Comparison of ENCODE assay signal across 18 mouse cellular contexts in the genomic region with DNA sequence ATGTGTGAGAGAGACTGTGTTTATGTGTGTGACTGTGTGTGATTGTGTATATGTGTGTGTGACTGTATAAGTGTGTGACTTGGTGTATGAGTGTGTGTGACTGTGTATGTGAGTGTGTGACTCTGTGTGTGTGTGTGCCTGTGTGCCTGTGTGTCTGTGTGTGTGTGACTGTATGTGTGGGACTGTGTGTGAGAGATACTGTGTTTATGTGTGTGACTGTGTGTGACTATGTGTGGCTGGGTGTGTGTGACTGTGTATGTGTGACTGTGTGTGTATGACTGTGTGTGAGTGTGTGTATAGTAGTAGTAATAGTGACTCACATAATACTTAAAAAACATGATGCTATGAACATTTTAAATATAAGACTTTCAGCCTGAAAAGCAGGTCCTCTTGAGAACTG. TPM values are rescaled to one million over a fixed set of nuclear protein-coding genes. Genes with fewer than 3 reads are reported as not detected.
"Had no signal": no experiment of that assay in that cellular context is flagged by ENCODE, and none has a peak within 500 bp of the region (broad histone marks: within the 10 kb centered on the region; RNA-seq: fewer than 3 reads in every experiment).

No protein-coding gene starts in this region.

- DNase-seq: kidney, adult 11 months; kidney, adult 9 months; kidney, postnatal 36 days; layer of hippocampus, adult 9-11 months; layer of hippocampus, postnatal 36 days; liver; lung, adult 2 months; lung, postnatal 36 days; right cerebral cortex, postnatal 14 days; thymus, postnatal 4 days had no signal

- H3K4me1 ChIP-seq: stomach, embryonic 15.5 days had no signal

- H3K27ac ChIP-seq: kidney, postnatal 0 days; limb, embryonic 12.5 days; liver, embryonic 14.5 days; neural tube, embryonic 12.5 days; stomach, embryonic 15.5 days had no signal

- H3K9ac ChIP-seq: limb, embryonic 12.5 days; liver, embryonic 14.5 days; neural tube, embryonic 12.5 days; stomach, embryonic 15.5 days had no signal

- H3K36me3 ChIP-seq: limb, embryonic 12.5 days; neural tube, embryonic 12.5 days; stomach, embryonic 15.5 days had no signal

- ATAC-seq: lung, postnatal 0 days had no signal

- H3K27me3 ChIP-seq: neural tube, embryonic 12.5 days; stomach, embryonic 15.5 days had no signal

- H3K9me3 ChIP-seq: limb, embryonic 12.5 days; neural tube, embryonic 12.5 days; stomach, embryonic 15.5 days had no signal

- H3K4me3 ChIP-seq: limb, embryonic 12.5 days; neural tube, embryonic 12.5 days; stomach, embryonic 15.5 days had no signal

- H3K4me2 ChIP-seq: limb, embryonic 12.5 days; midbrain, embryonic 11.5 days; neural tube, embryonic 12.5 days; stomach, embryonic 15.5 days had no signal

RNA-seq across cellular contexts. Expression of gene Hspb8, which starts 13.5 kb away (rescaled TPM):
- total RNA-seq: monocyte, adult 5-6 weeks had no signal
